Mouse (Mus musculus) lung, postnatal 36 days (tissue): ENCODE results near the gene Abca1.
A peak's percentile ranks its signal among the peaks of the same experiment; 100 is the strongest.

ENCODE experiments used
- DNase-seq: peaks from one replicate; pipeline ENCODE4 v3.0.0; 2022; ENCODE audit warnings: mixed read lengths

Abca1 gene

DNA sequence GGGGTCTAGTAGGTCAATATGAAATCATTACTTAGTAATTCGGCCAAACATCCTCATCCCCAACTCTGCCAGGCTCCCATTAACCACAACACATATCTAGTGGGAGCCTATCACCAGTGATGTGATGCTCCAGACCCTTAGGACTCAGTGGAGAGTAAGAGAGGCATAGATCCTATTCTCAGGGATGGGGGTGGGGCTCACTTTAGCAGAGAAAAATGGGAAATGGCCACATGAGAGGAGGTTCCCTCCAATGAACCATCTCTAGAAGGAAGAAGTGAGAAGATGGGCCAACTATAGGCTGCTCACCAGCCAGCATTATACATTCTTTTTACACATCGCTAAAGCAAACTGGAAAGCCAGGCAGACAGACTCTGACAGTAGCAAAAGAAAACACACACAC lies 10.9 kb downstream of the Abca1 start:
- peak; percentile 23 for DNase-seq

DNA sequence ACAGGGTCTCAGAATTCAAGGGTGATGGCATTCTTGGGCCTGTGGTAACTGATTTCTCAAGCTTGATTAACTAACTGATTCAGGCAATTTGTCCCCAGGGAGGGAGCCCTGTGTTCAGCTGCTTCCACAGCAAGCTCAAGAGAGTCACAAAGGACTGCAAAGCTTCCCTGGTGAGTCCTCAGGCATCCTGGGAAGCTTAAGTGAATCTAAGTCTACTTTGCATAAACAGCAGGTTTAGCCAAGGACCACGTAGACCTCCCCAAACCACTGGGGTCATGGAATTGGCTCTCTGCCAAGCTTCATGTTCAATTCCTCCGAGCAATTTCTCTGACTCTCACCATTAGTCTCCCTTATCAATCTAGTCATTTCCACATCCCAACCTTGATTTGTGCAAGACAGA lies 12.2 kb downstream of the Abca1 start:
- DNase-seq = no peak

DNA sequence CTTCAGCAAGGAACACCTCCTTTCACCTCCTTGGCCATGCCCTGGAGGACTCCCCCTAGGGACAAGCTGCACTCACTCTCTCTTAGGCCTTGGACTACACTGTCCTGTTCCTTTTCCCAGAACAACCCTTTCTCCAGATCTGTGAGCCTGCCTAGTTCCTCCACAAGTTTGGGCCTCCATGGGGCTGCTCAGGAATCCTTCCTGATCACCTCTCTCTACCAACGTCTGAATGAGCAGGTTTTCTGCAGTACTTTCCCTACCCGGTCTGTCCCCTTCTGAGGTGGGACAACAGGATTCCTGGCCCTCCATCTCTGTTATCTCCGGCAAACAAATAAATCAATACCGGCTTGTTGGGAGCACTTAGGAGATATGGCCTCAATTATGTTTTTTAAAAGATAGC lies 12.6 kb downstream of the Abca1 start:
- no peak for DNase-seq

DNA sequence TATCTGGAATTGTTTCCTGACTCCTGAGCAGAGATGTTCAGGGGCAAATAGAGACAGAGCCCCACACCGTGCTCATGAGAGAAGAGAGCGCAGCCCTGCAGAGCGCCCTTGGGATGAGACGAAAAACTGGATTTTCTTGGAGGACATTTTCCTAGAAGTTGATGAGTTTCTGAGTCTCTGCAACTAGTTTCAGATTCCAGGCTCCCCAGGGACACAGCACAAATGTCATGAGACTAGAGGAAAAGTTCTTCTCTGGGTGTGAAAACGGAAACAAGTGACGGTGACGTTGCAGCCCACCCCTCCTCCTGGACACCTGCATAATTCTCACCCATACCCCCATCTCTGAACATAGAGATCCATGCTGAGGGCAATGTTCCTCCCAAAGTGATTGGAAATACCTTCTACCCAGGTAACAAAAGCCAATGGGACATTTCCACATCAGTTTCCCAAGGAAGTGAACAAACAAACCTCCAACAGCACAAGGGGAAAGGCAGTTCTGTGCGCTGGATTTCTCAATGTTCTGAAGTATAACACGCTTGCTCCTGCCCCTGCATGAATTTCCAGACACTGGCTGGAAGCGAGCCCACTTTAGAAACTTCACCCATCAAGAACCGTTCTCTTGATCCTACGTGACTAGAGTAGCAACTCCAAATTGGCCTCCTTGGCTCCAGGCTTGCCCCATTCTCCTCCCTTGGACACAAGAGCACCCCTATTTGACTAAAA lies 13.3 kb downstream of the Abca1 start:
- DNase-seq = peak; percentile 40

DNA sequence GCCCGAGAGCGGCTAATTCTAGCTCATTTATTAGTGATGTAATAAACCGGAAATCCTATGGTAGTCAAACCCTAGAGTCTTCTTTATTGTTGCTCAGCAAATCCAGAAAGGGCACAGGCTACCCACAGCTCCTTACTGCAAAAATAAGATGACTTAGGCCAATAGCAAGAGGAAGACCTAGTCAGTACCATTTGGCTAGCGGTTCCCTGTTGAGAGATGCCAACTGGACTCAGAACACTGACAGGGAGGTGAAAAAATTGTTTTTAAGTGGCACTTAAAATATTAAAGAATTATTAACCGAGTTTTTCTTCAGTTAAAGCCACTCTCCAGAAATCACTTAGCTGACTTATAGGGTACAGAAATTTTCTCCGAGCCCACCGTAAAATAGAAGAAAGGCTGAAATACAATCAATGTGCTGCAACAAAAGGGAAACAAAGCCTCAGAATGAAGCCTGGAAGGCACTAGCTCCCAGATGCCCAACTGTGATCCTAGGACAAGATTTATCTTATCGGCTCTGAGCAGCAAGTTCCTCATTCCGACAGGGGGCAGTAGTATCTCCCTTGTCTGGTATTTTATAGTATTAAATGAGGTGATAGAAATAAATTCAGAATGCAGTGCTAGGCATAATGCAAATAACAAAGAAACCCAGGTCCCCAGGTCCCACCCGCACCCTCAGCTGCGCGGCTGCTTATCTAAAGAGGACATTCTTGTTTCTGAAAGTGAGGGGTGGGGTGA lies 14.1 kb downstream of the Abca1 start:
- peak; percentile 49 for DNase-seq

DNA sequence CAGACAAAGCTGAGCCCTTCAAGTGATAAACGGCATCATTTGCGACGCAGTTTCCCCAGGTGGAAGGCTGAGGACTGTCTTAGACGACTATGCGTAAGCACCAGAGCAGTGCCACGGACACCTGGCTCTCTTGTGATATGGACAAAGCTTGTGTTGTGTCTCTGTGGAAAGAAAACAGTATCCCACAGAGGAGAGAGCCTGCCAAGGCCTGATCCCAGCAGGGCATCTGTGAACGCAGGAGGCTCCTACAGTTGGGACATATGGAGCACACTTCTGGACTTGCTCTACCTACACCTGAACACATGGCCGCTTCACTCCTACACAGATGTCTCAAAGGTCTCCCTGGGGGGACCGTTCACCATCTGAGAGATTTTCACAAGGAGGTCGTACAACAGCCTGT lies 15.1 kb downstream of the Abca1 start:
- DNase-seq = no peak

DNA sequence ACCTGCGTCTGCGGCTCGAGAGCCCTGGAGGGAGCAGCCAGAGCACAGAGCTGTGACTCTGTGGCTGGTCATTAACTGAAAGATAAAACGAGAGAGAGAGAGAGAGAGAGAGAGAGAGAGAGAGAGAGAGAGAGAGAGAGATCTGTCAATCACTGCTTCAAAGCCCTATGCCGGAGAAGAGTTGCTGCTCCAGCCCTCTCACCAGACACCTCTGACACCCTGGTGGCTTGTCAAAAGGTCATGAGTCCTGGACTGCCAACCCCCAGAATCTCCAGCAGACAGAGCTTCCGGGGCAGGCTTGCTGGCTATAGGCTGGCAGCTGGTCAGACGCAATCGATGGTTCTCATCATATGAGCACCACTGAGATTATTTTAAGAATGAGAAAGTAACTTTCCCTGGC lies 15.7 kb downstream of the Abca1 start:
- no peak for DNase-seq

DNA sequence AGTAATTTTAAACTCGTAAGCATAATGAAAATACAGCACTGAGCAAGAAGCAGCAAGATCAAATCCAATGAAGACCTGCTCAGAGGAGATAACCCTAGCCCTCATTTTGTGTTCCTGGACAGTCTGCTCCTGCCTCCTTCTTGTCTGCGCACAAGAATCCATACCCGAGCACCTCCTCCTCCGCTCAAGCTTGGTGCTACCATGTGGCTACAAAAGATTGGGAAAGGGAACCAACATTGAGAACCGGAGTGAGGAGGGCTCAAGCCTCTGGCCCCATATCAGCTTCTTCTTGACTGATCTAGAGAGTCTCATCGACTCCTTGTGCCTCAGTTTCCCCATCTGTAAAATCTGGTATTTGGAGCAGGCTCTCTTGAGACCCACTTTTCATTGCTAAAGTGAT lies 19.0 kb downstream of the Abca1 start:
- DNase-seq = no peak

DNA sequence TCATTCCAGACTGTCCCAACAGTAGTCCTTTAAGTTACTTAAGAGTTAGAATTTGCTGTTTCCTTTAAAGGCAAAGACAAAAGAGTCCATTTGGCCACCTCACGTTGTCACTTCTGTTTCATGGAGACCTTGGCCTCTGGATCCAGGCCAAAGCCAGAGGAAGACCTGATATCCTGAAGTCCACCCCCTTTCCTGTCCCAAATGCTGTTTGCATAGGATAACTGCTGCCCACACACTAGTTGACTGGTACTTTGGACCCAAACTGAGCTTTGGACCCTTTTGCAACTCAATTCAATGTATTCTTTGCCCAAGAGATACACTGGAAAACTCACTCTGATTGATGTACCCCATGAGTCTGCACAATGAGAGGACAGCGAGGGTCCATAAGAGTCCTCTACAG lies 20.2 kb downstream of the Abca1 start:
- DNase-seq = no peak

DNA sequence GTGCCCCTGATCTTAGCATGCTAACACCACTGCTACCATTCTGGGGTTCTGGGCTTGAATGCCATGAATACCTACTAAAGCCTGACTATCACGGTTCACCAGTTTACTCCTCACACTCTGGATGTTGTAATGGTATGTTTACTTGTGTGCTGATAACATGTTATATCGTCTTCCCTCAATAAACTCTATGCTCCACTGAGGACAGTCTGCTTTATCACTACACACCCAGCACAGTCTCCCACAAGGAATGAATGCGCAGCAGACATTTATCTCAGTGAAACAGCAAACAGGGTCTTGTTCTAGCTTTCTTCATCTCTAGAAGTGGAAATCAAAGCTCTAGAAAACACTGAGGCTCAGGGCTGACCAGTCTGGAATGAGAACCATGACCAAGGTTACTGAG lies 20.7 kb downstream of the Abca1 start:
- DNase-seq = no peak

DNA sequence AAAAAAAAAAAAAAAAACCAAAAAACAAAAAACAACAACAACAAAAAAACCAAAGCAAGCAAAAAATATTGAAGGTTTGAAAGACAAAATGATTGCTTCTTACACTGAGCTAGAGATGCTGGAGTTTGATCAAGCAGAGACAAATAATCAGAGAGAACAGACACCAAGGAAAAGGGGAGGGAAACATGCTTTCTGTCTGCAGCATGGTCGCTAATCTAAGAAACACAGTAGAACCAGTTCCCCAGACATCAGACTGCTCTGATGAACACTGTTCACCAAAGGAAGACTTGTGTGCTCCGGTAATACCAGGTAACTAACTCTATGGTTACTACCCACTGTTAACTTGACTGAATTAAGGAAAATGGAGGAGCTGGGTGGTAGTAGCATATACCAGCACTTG lies 22.6 kb downstream of the Abca1 start:
- no peak for DNase-seq

DNA sequence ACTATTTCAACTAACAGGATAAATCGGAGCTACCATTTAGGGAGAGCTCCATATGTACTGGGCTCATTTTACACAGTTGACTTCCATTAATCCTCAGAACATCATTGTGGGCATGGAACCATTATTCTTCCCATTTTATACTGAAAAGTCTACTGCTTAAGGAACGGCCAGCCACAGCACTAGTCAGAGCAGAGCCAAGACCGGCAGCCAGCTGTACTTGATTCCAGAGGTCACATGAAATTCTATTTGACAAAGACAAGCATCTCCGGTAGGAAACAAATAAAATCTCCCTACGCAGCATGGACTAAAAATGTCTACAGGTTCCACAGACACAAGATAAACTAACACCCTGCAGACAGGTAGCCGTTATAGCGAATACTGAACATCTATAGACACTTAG lies 24.9 kb downstream of the Abca1 start:
- DNase-seq = no peak

DNA sequence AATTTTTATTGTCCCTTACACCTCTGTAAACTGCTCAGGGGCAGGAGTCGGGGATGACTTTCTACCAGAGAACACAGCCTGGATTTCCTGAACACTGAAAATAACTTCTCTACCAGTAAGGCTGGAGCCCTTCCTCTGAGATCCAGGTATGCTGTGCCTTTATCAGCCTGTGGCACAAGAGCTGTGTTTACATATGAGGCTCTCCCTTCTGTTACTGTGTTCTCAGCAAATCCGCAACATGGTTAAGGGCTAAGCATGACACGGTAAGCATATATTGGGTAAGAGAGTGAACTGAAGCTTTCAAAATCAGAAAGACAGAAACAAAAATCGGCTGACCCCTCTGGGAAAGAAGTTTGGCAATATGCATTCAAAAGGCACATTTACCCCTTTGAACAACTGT lies 25.7 kb downstream of the Abca1 start:
- DNase-seq = no peak

DNA sequence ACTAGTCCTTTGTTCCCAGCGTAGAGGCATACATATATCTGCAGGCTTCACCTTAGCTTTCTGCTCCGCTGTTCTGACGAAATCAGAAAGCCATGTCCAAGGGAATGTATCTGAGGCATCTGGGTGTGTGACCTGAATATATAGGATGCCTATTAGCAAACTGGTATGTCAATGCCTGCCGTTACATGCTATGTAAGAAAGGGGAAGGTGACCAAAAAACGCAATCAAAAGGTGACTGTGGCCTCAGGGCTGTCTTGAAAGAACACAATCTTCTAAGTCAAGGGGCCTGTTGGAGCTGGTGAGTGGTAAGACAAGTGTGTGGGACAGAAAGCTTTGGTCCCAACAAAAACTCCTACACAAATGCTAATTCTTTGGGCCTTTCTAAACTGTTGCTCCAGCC lies 28.2 kb downstream of the Abca1 start:
- no peak for DNase-seq

DNA sequence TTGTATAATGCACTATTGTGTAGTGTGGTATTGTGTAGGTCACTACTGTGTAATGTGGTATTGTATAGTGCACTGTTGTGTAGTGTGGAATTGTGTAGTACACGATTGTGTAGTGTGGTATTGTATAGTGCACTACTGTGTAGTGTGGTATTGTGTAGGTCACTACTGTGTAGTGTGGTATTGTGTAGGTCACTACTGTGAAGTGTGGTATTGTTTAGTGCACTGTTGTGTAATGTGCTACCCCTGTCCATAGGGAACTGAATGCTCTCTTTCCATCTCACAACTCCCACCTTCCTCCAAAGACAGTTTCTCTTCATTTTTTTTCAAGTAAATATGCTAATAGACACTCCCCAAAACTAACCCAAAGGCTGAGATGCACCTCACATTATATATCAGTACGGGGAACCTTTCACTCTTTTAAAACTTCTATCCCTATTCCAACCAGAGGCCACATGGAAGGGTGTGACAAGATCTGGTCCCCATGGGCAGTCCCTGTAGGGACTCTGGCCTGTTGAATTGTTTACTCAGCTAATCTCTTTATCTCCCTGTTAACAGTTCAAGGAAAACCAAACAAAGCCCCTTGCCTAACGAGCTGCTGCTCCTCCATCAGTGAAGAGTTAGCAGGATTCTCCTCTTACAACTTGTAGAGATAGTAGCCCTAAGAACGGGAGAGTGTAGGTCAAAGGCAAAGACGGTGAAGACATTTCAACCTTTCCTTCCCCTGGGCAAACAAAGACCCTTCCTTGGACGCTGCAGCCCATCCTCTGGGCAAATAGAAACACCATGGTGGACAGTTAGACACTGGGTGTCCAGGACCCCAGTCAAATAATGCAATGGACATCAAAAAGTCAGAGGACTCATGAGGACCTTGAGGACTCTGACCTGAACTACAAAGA lies 28.8 kb downstream of the Abca1 start:
- no peak for DNase-seq

DNA sequence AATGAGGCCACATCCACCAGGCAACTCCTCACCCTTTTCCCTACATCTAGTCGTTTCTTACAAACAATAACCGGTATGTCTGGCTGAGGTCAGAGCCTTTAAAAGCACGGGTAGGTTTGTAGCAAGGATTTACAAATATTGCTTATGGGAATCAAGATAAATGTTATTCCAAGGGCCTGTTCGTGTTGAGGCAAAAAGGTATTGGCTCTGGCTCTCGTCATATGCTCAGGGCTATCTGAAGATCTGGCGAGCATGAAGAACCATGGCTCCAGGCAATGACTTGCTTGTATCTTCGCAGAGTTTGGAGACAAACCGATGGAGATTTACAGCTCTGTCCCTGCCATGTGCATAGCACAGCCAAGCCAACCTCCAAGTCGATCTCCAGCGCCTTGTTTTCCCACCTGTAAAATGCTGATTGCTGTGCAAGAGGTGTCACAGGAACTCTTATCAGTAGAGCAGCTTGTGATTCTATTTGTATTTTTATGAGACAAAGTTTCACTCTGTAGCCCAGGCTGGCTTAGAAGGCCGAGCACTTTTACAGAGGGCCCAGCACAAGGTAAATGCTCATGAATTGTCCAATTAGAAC lies 29.9 kb downstream of the Abca1 start:
- DNase-seq = no peak

DNA sequence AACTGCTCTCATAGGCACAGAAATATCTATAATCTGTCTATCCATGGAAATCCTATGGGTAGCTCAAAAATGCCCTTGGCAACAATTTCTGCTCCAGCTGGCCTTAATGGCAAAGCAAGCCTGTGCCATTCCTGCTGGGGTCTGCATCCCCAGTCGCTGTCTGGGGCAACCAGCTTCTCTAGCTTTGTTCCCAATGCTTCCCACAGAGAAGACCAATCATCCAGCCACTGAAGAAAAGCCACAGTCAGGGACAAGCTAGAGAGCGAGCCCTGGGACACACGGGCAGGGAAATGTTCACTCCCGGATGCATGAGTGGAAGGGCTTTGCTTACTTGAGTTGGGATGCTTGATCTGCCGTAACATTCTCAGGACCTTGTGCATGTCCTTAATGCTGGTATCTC lies 32.4 kb downstream of the Abca1 start:
- DNase-seq = no peak

DNA sequence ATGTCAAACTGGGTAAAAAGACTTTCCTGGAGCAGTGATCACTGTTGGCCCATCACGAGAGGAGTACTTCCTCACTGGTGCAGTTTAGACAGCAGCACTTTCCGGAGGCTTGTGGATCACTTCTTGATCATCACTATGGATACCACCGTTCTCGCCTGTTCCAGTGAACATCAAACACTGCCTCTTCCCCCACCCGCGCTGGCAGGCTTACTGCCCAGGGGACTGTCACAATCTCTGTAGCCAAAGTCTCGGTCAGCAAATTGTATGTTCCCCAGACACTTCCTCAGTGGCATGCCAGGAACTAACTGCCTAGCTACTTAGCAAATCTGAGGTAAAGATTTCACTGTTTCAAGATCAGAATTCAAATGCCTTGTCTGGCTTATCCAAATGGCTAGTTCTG lies 32.9 kb downstream of the Abca1 start:
- no peak for DNase-seq

DNA sequence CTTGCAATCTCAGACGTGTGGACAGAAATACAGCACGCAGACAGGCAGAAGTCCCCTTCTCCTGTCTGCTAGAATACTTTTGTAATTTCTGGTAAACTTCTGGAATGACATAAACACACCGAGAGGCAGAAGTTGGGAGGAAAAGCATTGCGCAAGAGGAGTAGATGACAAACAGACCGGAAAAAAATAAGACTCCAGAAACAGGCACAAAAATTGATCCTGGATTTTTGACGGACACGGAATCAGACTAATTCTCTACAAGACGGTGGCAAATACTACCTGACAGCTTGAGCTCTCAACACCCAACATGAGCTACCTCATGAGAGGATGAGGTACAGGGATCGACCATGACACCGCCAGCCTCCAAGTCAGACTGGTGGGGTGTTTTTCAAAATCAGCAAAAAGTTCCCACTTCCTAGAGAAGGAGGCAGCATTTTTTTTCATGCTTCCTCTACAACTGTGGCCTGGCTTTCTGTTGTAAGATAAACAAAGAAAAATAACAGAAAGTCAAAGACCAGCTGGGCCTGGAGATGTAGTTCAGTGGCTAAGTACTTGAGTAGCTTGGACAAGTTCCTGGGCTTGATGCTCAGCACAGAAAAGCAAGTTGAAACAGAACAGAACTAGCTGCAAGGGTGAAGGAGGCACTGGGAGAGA lies 34.7 kb downstream of the Abca1 start:
- DNase-seq = peak; percentile 44

DNA sequence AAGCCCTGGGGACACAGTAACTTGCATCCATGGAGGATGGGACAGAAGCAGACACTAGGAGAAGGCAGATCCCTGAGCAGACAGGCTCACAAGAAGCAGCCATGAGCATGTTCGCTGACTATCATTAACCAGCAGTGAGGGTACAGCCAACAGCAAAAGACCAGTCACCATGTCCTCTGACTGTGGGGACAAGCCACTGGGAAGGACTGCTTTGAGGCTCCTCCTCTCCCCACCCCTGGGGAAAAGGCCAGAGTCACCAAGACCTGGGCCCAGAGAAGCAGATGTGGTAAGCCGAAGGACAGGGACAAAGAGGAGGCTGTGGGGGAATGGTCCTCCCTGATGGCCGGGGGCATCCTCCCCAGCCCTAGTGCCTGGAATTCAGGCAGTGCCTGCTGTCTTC lies 37.4 kb downstream of the Abca1 start:
- no peak for DNase-seq

DNA sequence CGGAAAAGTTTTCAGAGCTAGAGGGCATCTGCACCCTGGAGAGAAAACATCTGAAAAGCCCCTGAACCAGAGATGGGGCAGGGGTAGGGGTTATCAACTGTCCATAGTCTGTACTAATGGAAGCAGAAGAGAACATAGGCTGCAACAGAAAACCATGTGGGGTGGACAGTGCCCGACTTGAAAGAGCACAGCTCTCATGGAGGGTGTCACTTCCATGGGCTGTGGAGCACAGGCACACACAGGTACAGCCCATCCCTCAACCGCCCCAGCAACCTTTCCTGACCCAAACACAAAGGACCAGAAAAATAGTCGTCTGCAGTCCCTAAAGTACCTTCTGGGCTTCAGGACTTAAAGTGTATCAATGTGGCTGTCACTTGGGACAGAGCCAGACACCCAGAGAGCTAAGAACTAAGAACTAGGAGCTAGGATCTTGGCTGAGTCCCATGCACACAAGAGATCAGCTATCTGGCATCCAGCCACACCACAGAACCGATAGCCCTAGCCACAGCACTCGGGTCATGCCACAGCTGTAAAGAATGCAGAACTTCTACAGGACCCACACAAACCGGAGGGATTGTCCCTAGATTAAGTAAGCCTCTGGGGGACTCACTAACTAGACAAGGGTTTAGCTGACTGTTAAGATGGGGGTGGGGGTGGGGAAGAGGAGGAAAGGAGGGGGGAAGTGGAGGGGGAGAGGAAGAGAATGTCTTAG lies 38.0 kb downstream of the Abca1 start:
- DNase-seq = peak; percentile 80

DNA sequence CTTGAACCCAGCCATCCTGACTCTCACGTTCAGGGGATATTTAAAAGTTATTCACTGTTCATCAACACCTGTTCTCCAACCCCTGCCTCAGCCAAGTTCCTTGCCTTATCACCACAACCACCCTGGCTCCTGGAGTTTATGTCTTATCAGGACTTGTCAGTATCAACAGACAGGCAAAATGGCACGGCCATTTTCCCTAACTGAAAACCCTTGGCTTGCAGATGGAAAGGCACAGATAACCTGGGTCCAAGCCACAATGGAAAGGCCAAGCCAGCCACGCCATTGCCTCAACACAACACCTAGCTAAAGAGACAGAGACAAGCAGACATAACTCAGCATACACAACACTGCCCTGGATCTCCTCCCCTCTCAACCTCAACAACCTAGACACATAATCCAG lies 38.6 kb downstream of the Abca1 start:
- no peak for DNase-seq
